Mouse (Mus musculus) 3T3-L1 (cell line): Measurements from ENCODE around the gene Nfyb.

ENCODE experiments used
- DNase-seq: peaks from one replicate; pipeline ENCODE4 v3.0.0-alpha.2; 2015; ENCODE audit warnings: low read depth, low spot score

The Nfyb gene

DNA sequence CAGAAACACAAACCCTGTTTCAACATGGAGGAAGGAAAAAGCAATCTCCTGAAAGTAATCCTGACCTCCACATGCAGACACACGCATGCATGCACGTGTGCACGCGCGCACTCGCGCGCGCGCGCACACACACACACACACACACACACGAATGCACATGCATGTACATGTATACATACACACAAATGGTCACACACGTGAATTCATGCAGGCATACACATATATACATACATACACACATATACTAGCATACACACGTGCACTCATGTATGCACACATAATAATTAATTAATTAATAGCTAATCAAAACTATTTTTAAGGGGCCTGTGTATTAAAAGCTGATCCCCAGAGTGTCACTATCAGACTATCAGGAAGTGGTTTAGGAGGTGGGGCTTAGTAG is 15.9 kb upstream of the Nfyb start:
- no peak for DNase-seq

DNA sequence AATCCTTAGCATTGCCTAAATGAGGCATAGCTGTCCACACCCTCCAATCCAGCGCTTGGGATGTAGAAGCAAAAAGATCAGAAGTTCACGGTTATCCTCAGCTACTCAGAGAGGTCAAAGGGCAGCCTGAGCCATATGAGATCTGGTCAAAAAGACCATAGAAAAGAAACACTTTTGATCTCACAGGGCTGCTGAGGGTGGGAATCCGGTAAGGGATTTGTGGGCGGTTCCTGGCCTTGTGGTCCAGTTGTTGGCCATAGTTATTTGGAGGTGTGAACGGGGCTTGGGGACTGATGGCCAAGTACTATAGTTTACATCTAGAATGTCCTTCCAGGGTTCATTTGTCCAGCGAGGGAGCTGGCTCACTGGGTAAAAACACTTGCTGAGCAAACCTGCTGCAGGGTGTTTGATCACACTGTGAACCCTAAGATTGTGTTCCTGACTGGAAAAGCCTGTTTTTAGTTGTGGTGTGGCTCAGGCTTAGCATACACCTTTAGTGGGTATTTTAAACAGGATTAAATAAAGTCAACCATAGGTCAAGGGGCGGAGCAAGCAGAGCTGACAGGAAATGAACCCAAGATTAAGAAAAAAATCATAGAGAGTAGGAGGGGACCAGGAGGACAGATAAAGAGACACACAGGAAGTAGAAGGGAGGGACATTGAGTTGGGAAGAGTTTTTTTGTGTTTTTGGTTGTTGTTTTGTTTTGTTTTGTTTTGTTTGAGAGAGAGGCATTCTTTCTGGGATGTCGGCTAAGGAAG is 15.0 kb upstream of the Nfyb start:
- DNase-seq: no peak

DNA sequence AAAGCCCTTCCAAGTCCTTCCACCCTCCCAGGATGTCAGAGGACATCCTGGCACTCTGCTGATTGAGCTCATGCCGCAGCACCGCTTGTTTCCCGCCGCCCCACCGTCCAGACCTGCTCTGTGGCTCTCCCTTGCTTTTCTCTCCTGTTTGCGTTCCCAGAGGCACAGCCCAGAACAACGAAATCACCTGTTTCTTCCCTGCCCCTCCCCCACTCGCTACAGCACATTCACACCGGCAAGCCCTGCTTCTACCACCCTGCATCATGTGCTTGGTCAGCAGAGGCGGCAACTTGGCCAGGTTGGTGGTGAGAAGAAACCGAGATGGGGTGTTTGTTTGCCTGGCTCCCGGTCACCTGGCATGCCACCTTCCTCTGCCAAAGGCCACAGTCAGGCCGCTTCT is 13.9 kb upstream of the Nfyb start:
- no peak for DNase-seq

DNA sequence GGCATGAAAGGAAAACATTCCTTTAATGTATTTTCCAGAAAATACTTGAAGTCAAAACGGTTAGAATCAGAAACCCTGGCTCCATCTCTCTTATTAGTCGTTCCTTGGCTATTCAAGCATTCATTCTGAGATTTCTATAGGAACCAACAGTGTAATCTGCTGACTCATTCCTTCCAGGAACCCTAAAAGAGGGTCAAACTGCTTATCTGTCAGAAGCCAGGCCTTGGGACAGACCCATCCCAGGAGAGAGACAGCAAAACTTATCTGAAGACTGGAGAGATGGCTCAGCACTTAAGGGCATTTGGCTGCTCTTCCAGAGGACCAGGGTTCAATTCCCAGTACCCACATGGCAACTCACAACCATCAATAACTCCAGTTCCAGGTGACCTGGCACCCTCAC is 13.1 kb upstream of the Nfyb start:
- DNase-seq: peak; percentile 73

DNA sequence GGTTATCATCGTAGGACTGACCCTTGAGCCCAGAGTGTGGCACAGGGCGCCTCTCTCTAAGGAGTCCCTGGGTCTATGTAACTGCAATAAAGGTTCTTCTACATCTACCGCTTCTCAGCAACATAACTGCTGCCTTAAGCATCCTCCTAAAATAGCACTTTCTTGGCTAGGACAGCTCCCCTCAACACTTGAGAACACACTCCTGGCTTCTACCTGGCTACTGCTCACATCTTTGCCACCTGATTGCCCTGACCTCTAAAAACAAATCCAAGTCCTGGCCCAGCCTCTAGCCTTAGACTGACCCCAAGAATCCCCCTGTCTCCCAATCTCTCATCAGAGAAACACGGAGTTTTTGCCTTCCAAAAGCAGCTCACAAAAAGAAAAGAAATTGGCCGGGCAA is 10.9 kb upstream of the Nfyb start:
- no peak for DNase-seq

DNA sequence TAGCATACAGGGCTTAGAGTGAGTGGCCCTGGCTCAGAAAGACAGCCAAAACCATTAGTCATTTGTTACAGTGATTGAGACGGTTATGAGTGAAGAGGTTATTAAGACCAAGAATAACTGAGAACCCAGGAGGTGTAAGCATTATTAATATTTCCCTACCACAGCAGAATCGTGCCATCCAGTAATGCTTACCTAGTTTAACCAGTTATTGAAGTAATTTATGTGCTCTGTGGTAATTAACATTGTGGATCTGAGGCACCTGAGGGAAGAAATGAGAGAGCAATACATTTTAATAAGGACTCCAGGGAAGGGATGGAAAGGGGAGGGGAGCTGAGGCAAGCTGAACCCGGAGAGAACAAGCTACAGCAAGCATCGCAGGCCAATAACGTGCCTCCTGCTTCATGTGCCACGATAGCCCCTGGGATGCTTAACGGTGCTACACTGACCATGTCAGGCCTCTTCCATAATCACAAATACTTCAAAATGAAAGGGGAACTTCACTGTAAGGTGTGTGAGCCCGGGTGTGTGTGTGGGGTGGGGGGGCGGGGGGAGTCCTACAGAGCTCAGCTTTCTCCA is 7.7 kb upstream of the Nfyb start:
- no peak for DNase-seq

DNA sequence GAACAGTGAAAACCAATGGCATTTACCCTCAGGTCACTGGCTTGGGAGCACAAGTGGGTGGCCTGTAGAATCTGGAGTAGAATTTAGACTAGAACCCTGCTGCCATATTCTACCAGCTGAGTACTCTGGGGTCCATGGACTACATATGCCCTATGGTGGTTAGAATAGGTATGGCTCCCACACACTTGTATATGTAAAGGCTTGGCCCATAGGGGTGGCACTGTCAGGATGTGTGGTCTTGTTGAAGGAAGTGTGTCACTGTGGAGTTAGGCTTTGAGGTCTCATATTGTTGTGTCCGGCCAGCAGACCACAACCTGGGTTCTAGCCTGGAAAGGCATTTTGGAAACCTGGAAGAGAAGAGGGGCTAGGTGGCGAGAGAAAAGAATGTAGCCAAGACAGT is 6.8 kb upstream of the Nfyb start:
- DNase-seq: no peak

DNA sequence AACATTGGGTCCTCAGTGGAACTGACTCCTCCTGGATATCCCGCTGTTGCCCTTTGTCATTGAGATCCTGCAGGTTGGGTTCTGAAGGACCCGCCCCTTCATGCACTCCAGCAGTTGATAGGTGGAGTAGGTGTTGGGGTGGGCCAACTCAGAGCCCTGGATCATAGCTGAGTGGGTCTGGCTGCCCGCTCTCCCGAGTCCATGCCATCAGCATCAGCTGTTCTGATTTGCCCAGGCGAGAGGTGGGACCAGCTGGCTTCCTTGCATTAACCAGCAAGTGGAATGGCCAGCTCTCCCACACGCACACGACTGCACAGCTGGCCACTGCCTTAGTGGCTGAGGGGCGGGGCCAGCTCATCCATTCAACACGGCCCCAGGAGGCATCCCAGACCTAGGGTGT is 5.0 kb upstream of the Nfyb start:
- DNase-seq: no peak

DNA sequence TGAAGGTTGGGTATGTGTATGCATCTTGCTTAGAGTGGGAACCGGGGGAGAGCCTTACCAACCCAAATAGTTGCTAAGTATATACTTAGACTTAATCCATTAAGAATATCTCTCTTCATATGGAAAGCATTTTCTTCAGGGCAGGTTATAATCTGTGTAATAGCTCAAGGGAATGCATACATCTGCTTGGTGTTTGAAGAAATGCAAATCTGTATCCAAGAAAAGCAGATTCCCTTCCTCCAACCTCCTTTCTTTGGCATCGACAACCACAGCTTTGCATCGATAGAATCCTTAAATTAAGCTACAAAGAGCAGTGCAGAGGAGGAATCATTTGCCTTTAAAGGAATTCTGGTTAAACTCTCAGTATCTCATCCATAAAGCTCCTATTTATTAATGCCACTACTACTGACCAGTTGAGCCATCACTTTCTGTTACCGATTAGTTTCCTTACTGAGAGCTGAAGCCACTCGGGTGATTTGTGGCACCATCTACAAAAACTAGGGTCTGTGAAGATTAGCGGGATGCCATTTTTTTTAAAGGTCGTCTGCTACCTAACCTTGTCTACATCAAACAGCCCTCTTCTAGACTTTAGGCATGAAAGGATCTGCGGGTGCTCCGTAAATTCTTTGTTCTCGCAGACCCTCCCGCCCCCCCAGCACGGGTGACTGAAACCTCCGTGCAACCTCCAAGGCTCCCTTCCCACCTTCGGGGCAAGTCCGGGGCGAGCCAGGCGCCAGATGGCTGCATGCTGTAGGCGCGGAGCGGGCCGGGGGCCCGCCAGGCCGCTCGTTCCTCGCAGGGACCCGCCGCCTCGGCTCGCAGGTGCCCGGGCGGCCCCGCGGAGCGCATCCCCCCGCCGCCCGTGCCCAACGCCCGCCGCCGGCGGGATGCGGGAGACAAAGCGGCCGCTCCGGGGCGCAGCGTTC is 925 bp downstream of the Nfyb start:
- peak; percentile 35 for DNase-seq

DNA sequence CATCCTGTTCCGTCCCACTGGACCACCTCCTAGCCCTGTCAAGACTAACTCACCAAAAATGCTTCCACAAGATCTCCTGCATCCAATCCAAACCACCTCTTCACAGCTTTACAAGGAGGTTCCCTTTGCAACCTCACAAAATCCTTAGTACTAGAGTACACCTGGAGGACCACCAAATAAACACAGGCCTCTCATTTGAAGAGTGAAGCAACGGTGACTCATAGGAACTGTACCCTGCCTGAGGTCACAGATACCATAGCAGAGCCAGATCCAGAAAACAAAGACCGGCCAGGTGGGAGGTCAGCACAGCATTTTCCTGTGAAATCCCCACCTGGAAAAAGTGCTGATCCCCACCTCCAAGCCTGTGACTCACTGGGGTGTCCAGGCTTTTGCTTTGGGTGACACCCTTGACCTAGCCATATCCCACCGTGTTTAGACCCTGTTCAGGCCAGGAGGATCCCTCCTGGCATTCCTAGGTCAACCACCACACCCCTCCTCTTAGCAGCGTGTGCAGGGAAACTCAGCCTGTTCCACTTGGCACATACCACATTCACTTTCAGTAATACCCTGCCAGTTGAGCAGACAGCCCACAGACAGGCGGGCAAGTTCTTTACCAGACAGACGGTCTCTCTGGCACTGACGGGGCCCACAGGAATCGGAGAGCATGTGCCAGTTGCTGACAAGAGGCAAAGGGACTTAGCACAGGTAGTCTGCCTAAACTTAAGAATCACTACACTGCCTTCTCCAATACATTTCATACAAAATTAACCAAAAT is 2.7 kb downstream of the Nfyb start:
- DNase-seq: no peak

DNA sequence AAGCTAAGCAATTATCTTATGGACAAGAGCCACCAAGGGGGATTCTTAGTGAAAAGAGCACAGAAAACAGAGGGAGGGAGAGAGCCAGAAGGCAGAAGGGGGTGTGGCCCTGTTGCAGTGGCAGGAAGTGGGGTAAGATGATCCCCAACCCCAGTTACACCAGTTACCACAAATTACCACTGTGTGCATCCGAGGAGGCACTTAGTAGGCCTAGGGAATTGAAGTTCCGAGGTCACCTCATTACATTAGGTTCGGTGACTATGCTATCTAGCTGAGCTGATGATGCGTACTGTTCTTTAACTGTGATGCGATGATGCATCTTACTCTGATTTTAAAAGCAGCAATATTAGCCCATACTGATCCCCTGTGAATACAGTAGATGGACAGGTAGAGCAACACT is 4.2 kb downstream of the Nfyb start:
- no peak for DNase-seq

DNA sequence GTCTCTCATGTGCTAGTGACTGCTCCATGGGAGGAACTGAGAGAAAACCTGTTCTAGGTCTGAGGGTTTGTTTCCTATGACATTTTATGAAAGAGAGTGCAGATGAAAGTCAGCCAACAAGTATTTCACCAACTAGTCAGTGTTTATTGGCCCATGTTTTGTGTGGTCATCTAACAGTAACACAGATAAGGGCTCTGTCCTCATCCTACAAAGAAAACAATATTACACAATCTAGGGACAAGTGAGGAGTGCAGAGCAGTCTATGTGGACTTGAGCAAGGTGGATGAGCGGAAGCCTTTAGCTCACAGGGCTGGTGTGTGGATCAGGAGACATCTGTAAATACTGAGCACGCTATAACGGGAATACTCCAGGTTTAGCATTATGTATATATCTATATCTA is 5.1 kb downstream of the Nfyb start:
- DNase-seq: no peak

DNA sequence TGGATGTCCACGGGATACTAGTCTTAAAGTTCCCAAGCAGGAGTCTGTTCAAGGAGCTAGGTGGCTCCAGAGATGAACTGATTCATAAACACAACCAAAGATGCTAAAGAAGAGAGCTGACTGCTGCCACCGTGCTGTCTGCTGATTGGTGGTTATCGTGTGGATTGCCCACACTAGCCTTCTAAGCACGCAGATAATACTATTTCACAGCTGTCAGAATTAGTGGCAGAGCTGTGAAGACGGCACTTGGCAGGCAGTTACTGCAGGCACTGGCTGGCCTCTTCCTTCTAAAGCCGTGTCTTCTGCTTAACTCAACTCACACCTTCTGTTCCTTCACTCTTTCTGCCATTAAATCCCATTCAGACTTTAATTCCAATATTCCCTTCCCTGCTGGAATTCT is 5.6 kb downstream of the Nfyb start:
- no peak for DNase-seq

DNA sequence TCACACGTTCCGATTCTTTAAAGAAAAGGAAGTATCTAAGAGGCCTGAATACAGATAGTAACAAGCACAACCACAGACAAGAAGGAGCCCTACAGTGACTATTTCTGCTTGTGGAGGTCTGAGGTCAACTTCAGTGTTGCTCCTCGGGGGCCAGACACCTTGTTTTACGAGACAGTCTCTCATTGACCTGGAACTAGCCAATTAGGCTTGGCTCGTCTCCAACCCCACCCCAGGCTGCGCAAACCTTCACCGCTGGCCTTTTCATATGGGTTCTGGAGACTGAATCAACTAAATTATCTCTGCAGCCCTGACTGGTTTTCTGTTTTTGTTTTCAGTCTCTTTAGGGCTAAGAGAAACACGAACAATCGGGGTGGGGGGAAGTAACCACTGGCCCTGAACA is 6.6 kb downstream of the Nfyb start:
- no peak for DNase-seq

DNA sequence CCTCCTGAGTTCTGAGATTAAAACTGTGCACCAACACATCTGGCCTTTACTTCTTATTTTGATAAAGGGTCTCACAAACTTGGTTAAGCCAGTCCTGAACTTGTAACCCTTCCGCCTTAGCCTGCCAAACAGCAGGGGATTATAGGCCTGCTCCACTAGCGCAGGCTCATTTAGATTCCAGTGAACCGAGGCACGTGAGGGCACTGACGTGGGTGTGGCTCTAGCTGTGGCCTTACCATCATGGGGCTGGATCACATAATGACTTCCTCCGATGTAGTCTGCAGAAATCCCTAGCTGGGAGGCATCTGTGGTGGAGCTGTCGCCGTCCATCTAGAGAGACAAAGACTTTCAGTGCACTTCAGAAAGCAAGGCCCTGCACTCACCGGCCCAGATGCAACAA is 7.5 kb downstream of the Nfyb start:
- no peak for DNase-seq

DNA sequence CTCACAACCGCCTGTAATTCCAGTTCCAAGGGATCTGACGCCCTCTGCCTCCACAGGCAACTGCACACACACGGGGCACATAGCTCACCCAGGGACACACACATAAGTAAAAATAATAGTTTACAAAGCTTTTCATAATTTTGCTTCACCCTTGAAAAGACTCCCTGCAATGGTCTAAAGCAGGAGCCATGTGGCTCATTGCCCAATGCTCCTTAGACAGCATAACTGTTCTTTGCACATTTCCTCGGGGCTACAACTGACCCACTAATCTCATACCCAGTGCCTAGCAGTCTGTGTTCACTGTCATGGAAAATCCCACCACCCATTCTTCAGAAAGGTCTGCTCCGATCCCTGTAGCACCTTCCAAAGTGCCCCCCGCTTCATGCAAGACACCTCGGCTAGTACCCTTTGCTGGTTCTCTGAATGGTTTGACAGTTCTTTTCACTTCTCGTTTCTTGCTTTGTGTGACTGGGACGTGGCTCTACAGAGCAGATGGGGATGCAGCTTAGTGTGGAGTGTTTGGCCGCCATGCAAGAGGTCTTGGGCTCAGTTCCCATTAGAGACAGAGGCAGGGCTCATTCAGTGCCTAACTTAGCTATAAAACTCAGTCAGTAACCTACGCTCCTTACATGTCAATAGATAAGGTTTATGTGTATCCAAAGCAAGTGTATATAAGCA is 8.6 kb downstream of the Nfyb start:
- DNase-seq: no peak

DNA sequence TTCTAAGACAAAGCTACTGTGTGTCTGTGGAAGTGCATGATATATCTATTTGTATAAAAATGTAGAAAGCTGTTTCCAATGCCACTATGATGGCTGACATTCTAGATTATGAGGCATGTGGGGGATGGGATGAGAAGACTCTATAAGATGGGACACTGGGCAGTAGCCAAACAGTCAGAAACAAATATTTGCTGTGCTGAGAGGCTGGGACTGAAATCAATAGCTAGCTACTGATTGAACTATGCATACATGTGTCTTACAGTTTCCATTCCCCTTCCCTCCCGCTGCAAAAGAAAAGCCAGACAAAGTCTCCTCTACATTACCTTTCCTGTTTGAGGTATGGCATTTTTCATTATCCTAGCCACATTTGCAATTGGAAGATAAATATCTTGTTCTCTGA is 9.3 kb downstream of the Nfyb start:
- DNase-seq: no peak

DNA sequence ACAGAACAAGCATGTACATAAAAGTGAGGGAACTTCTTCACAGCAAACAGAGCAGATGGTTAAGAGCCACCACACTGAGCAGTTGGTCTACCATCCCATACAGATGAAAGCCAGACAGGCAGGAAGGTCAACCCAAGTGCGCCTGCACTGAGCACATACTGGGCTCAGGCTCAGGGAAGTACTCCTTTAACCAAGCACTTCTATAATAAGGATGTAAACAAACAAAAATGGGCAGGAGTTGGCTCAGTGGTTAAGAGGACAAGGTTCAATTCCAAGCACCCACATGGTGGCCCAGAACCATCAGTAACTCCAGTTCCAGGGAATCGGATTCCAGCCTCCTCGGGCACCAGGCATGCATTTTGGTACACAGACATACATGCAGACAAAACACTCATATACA is 11.0 kb downstream of the Nfyb start:
- DNase-seq: no peak

DNA sequence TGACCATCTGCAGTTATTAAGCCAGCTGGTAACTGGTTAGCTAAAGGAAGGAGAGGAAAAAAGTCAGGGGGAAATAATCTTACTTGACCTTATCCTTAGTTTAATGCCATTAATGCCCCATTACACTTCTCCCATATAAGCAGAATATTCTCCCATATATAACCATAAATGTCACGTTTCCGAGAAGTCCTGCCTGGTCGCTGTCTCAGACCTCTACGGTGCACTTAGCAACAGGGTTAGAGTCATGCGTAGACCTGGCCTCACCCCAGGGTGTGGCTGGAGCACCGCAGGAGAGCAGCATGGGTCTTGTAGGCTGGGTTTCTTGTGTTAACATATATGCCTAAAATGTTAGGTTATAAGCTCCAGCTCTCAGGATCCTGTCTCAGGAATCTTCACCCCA is 13.2 kb downstream of the Nfyb start:
- no peak for DNase-seq

DNA sequence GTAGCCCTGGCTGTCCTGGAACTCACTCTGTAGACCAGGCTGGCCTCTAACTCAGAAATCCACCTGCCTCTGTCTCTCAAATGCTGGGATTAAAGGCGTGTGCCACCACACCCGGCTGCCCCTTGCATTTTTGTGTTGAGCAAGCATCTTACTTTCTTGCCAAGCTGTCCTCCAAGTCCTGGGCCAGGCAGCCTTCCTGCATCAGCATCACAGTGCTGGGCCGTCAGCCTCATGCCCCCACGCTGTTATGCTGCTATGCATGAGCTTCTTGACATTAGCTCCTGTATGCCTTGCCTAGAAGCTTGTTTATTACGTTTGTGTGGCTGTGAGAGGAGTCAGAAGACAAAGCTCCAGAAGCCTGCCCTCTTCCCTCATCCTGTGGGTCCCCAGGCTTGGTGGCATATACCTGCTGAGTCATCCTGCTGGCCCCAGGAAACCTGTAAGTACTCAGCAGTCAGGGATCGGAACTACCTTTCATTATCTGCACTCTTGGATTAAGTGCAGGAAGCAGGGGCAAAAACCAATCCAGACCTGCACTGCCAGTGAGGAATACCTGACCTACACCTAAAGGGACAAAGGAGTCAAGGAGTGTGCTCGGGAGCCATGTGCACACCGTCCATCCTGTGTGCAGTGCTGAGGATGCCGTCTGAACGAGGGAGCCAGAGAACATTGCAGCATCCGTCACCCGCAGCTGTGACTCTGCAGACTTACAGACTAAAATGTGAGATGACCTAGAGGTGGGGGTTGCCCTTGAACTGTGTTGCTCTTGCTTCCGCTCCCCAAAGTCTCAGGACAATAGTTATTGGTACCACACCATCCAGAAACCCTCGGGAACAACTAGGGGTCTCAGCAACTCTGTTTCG is 16.7 kb downstream of the Nfyb start:
- no peak for DNase-seq
